Mouse (Mus musculus): ENCODE measurements around the gene Tmed4. TPM values are rescaled to one million over a fixed set of nuclear protein-coding genes. Genes with fewer than 3 reads are reported as not detected.

Gene Tmed4
- total and polyA plus RNA-seq, 2 experiments from 2014 or later, result 82.0 to 103 TPM

DNA sequence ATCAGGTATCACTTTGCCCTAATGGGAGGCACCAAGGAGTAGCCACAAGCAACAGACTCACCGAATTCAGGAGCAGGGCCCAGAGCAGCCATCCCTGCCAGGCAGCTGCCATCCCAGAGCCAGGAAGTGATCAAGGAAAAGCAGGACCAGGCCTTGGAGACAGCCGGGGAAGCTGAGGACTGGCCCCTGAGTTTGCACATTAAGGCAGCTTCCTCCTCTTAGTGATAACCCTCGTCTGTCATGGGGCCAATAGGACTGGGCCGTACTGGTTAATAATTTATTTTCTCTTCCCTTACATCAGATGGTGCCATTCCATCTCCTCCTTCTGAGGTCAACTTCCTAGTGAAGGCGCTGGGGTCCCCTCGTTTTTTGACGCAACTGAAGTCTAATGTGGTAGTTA, 44.7 kb downstream of the Tmed4 start, which contains the start of gene Npc1l1:
Gene Npc1l1 (minus strand): TSS at position 132 of the 400 bp plus-strand sequence.
- TF ChIP-seq CTCF (IDR thresholded peaks at IDR 0.05; ENCODE audit: low read depth), result no peak
- H3K4me1 ChIP-seq (ENCODE audit: insufficient read depth, low read length), result no peaks in the 10 kb centered on the region
- no peaks in the 10 kb centered on the region for H3K36me3 ChIP-seq (ENCODE audit: insufficient read depth, low read length)
- no peak within 1 kb of the TSS for H3K27ac ChIP-seq
- H3K9me3 ChIP-seq (ENCODE audit: low read length), result no peaks in the 10 kb centered on the region
- no peak within 1 kb of the TSS for H3K4me2 ChIP-seq (ENCODE audit: low read depth, low read length)
- H3K27me3 ChIP-seq (ENCODE audit: insufficient read depth, low read length), result no peaks in the 10 kb centered on the region
- H3K9ac ChIP-seq (replicated peaks; ENCODE audit: low read length), result no peak within 1 kb of the TSS
- 83% methylated on average over 7 of the region's 7 CpGs for WGBS
- no peak for DNase-seq (ENCODE audit: low spot score)
- no peak within 1 kb of the TSS for H3K4me3 ChIP-seq (ENCODE audit: low read length)
- ATAC-seq, result no peak

DNA sequence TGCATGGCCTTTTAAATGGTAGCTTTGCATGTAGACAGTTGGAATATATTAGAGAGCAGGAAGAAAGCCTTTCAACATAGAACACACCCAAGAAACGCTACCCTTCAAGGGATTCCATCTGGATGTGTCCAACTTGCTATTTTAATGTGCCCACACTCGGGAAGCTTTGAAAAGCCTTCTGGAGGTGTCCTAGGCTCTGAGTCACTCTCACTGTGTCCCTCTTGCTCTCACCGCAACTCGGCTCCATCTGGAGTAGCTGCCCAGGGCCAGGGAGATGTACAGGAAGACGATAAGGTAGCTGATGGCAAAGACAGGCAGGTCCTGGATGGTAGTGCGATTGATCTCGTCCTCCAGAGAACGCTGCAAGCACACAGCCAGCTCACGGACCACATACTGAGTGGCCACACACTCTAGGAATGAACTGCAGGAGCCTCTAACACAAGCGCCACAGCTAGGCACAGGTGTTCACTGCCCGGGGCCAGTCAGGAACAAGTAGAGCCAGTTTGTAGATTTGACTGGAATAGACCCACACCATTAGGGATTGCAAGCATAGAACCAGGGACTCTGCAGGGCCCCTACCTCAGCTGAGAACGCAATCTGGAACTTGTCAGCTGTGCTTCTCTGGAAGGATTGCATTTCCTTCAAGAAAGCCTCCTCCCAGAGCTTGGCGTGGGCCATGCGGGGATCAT, 50.0 kb downstream of the Tmed4 start:
- H3K9ac ChIP-seq (replicated peaks; ENCODE audit: low read length), result no peak overlapping the region
- TF ChIP-seq CTCF (IDR thresholded peaks at IDR 0.05; ENCODE audit: low read depth), result no peak
- no peak overlapping the region for H3K4me3 ChIP-seq (ENCODE audit: low read length)
- ATAC-seq (no peak), DNase-seq (ENCODE audit: low spot score) (no peak)
- H3K36me3 ChIP-seq (ENCODE audit: insufficient read depth, low read length), result no peaks in the 10 kb centered on the region
- no peaks in the 10 kb centered on the region for H3K4me1 ChIP-seq (ENCODE audit: insufficient read depth, low read length)
- no peaks in the 10 kb centered on the region for H3K27me3 ChIP-seq (ENCODE audit: insufficient read depth, low read length)
- H3K27ac ChIP-seq, result no peak overlapping the region
- H3K4me2 ChIP-seq (ENCODE audit: low read depth, low read length), result no peak overlapping the region
- no peaks in the 10 kb centered on the region for H3K9me3 ChIP-seq (ENCODE audit: low read length)
- WGBS, result 79% methylated on average over 14 of the region's 14 CpGs

GRCm38 (mm10) chr11:6222187-6222586, 52.5 kb downstream of the Tmed4 start:
- TF ChIP-seq CTCF (IDR thresholded peaks at IDR 0.05; ENCODE audit: low read depth), result no peak
- Histone ChIP-seq H3K27me3 (ENCODE audit: insufficient read depth, low read length) (no peaks in the 10 kb centered on the region), H3K36me3 (ENCODE audit: insufficient read depth, low read length) (no peaks in the 10 kb centered on the region), H3K4me3 (ENCODE audit: low read length) (no peak overlapping the region), H3K9ac (replicated peaks; ENCODE audit: low read length) (no peak overlapping the region), H3K9me3 (ENCODE audit: low read length) (no peaks in the 10 kb centered on the region), H3K4me2 (ENCODE audit: low read depth, low read length) (no peak overlapping the region), H3K27ac (no peak overlapping the region), H3K4me1 (ENCODE audit: insufficient read depth, low read length) (no peaks in the 10 kb centered on the region)
- DNase-seq (ENCODE audit: low spot score) (no peak), ATAC-seq (no peak)
- WGBS, result 91% methylated on average over 10 of the region's 10 CpGs

Other genes starting within 250 kb of the Tmed4 start
- 188 and 212 TPM in 2 replicates for gene Camk2b, start 208.5 kb downstream of the Tmed4 start, total RNA-seq (2014; rRNA removed)
- 160 and 165 TPM in 2 replicates for gene Camk2b, start 208.5 kb downstream of the Tmed4 start, polyA plus RNA-seq (2015; fragmentation: Nextera tagmentation; extraction: Ambion mirVana)
- gene A730071L15Rik, start 74.8 kb downstream of the Tmed4 start, total RNA-seq (2014; rRNA removed), result 0.18 TPM in 1 of 2 replicates, not detected in the other
- 0.54 and 0.58 TPM in 2 replicates for gene A730071L15Rik, start 74.8 kb downstream of the Tmed4 start, polyA plus RNA-seq (2015; fragmentation: Nextera tagmentation; extraction: Ambion mirVana)
- gene Nudcd3, start 74.5 kb downstream of the Tmed4 start, total RNA-seq (2014; rRNA removed), result 57.3 and 66.7 TPM in 2 replicates
- gene Nudcd3, start 74.5 kb downstream of the Tmed4 start, polyA plus RNA-seq (2015; fragmentation: Nextera tagmentation; extraction: Ambion mirVana), result 63.0 and 63.6 TPM in 2 replicates
- 0.05 and 0.07 TPM in 2 replicates for gene Npc1l1, start 44.7 kb downstream of the Tmed4 start, total RNA-seq (2014; rRNA removed)
- gene Npc1l1, start 44.7 kb downstream of the Tmed4 start, polyA plus RNA-seq (2015; fragmentation: Nextera tagmentation; extraction: Ambion mirVana), result 0.04 and 0.08 TPM in 2 replicates
- gene Ddx56, start 7.1 kb downstream of the Tmed4 start, total RNA-seq (2014; rRNA removed), result 76.7 and 79.4 TPM in 2 replicates
- gene Ddx56, start 7.1 kb downstream of the Tmed4 start, polyA plus RNA-seq (2015; fragmentation: Nextera tagmentation; extraction: Ambion mirVana), result 65.6 and 69.0 TPM in 2 replicates
- 139 TPM in 2 replicates for gene Ogdh, start 16.8 kb upstream of the Tmed4 start, total RNA-seq (2014; rRNA removed)
- gene Ogdh, start 16.8 kb upstream of the Tmed4 start, polyA plus RNA-seq (2015; fragmentation: Nextera tagmentation; extraction: Ambion mirVana), result 139 and 151 TPM in 2 replicates
- gene Zmiz2, start 114.2 kb upstream of the Tmed4 start, total RNA-seq (2014; rRNA removed), result 136 and 149 TPM in 2 replicates
- gene Zmiz2, start 114.2 kb upstream of the Tmed4 start, polyA plus RNA-seq (2015; fragmentation: Nextera tagmentation; extraction: Ambion mirVana), result 27.0 and 29.0 TPM in 2 replicates
- 2,267 and 2,460 TPM in 2 replicates for gene Ppia, start 140.6 kb upstream of the Tmed4 start, total RNA-seq (2014; rRNA removed)
- 5,475 and 5,597 TPM in 2 replicates for gene Ppia, start 140.6 kb upstream of the Tmed4 start, polyA plus RNA-seq (2015; fragmentation: Nextera tagmentation; extraction: Ambion mirVana)
- gene H2afv, start 169.6 kb upstream of the Tmed4 start, total RNA-seq (2014; rRNA removed), result 75.5 and 95.0 TPM in 2 replicates
- gene H2afv, start 169.6 kb upstream of the Tmed4 start, polyA plus RNA-seq (2015; fragmentation: Nextera tagmentation; extraction: Ambion mirVana), result 251 and 254 TPM in 2 replicates
- 35.9 and 36.9 TPM in 2 replicates for gene Purb, start 201.0 kb upstream of the Tmed4 start, total RNA-seq (2014; rRNA removed)
- gene Purb, start 201.0 kb upstream of the Tmed4 start, polyA plus RNA-seq (2015; fragmentation: Nextera tagmentation; extraction: Ambion mirVana), result 17.1 and 17.9 TPM in 2 replicates
- gene Myo1g, start 246.1 kb upstream of the Tmed4 start, total RNA-seq (2014; rRNA removed), result 0.68 and 1.0 TPM in 2 replicates
- gene Myo1g, start 246.1 kb upstream of the Tmed4 start, polyA plus RNA-seq (2015; fragmentation: Nextera tagmentation; extraction: Ambion mirVana), result 0.39 and 0.50 TPM in 2 replicates

Measured in hindbrain, postnatal 0 days (tissue).